Comparison of ENCODE assay signal across 10 mouse cellular contexts in genomic region chr15:12246360-12247158, GRCm38 (mm10). TPM values are rescaled to one million over a fixed set of nuclear protein-coding genes. Genes with fewer than 3 reads are reported as not detected.
A peak's percentile ranks its signal among the peaks of the same experiment; 100 is the strongest.
DNase-seq lines count a peak whose midpoint lies in the region; ATAC-seq and TF ChIP-seq lines count a peak whose summit lies in the region.
"Had no signal": no experiment of that assay in that cellular context is flagged by ENCODE, and none has a peak within 500 bp of the region (broad histone marks: within the 10 kb centered on the region; RNA-seq: fewer than 3 reads in every experiment).

No protein-coding gene starts in this region.

- peak; percentile 86 for DNase-seq in CH12.LX (ENCODE audit: extremely low read depth)
- no peak for DNase-seq in liver, embryonic 14.5 days (ENCODE audit: low read depth in 3 of 3, low spot score in 3 of 3)
- no peak for DNase-seq in thymus, postnatal 25 days
- no peak for DNase-seq in right cerebral cortex, postnatal 14 days
- DNase-seq in thymus, postnatal 4 days, result no peak
- DNase-seq: B cell, adult 2 months; layer of hippocampus, postnatal 36 days had no signal

- no peak overlapping the region for H3K9ac ChIP-seq in forebrain, embryonic 12.5 days
- H3K9ac ChIP-seq in forebrain, embryonic 13.5 days, result no peak overlapping the region
- H3K9ac ChIP-seq in CH12.LX (ENCODE audit: insufficient read depth, low read depth), result no peak overlapping the region
- no peak overlapping the region for H3K9ac ChIP-seq in embryonic facial prominence, embryonic 12.5 days
- H3K9ac ChIP-seq in liver, embryonic 14.5 days (replicated peaks), result peak overlapping the region; percentile 40; the same call in 1 of the 2 replicates

- peaks cover 16% of the 10 kb centered on the region for H3K36me3 ChIP-seq in forebrain, embryonic 12.5 days (replicated peaks)
- H3K36me3 ChIP-seq in forebrain, embryonic 13.5 days (ENCODE audit: poor library complexity, severe bottlenecking), result peaks cover 29% of the 10 kb centered on the region
- H3K36me3 ChIP-seq in CH12.LX (replicated peaks in 1 of 2; ENCODE audit: control insufficient read depth in 1 of 2, insufficient read depth in 1 of 2, low read length in 1 of 2), result peaks cover 23 to 61% of the 10 kb centered on the region in 2 experiments
- H3K36me3 ChIP-seq in embryonic facial prominence, embryonic 12.5 days, result peaks cover 33% of the 10 kb centered on the region
- H3K36me3 ChIP-seq in liver, embryonic 14.5 days (replicated peaks; ENCODE audit: control insufficient read depth, insufficient read depth, low read depth), result peaks cover 5% of the 10 kb centered on the region; the same call in 1 of the 2 replicates

- H3K79me2 ChIP-seq in CH12.LX (replicated peaks; ENCODE audit: control insufficient read depth, extremely low read depth, insufficient read depth, poor library complexity, severe bottlenecking), result no peaks in the 10 kb centered on the region

- H3K4me2 ChIP-seq in forebrain, embryonic 12.5 days, result no peak overlapping the region
- no peak overlapping the region for H3K4me2 ChIP-seq in forebrain, embryonic 13.5 days
- no peak overlapping the region for H3K4me2 ChIP-seq in CH12.LX (ENCODE audit: insufficient read depth, low read depth, poor library complexity, severe bottlenecking)
- no peak overlapping the region for H3K4me2 ChIP-seq in embryonic facial prominence, embryonic 12.5 days (replicated peaks)
- peak overlapping the region; percentile 51 for H3K4me2 ChIP-seq in liver, embryonic 14.5 days (ENCODE audit: low read depth)

- in situ Hi-C loops in CH12.LX (cut with MboI; ENCODE audit: low pct_ligation_motif_present, low pct_unique_long_range_greater_than_20kb, low sequenced_read_pairs), result no loop called here

- 56% methylated on average over 11 of the region's 11 CpGs for WGBS in forebrain, embryonic 12.5 days
- 54% methylated on average over 11 of the region's 11 CpGs for WGBS in forebrain, embryonic 13.5 days
- WGBS in embryonic facial prominence, embryonic 12.5 days, result 69% methylated on average over 11 of the region's 11 CpGs
- WGBS in liver, embryonic 14.5 days (ENCODE audit: insufficient replicate concordance), result 51% methylated on average over 11 of the region's 11 CpGs

- dilution Hi-C loops in CH12.LX (cut with MboI; ENCODE audit: extremely low pct_ligation_motif_present, extremely low pct_unique_long_range_greater_than_20kb, low sequenced_read_pairs), result no loop called here

- no peak for TF ChIP-seq RAD21 in CH12.LX (IDR thresholded peaks at IDR 0.05; ENCODE audit: low read depth, low read length)

- H3K27ac ChIP-seq in forebrain, embryonic 12.5 days, result no peak overlapping the region; the same call in 1 of the 2 replicates
- no peak overlapping the region for H3K27ac ChIP-seq in forebrain, embryonic 13.5 days
- no peak overlapping the region for H3K27ac ChIP-seq in CH12.LX (ENCODE audit: insufficient read depth, low read depth)
- no peak overlapping the region for H3K27ac ChIP-seq in embryonic facial prominence, embryonic 12.5 days
- peak overlapping the region; percentile 68 for H3K27ac ChIP-seq in liver, embryonic 14.5 days

- H3K9me3 ChIP-seq in forebrain, embryonic 12.5 days, result no peaks in the 10 kb centered on the region
- H3K9me3 ChIP-seq in forebrain, embryonic 13.5 days (replicated peaks), result no peaks in the 10 kb centered on the region
- no peaks in the 10 kb centered on the region for H3K9me3 ChIP-seq in CH12.LX (replicated peaks; ENCODE audit: low read length)
- H3K9me3 ChIP-seq in embryonic facial prominence, embryonic 12.5 days, result no peaks in the 10 kb centered on the region
- no peaks in the 10 kb centered on the region for H3K9me3 ChIP-seq in liver, embryonic 14.5 days (ENCODE audit: control insufficient read depth, low read length)

- peaks cover 14% of the 10 kb centered on the region for H3K4me1 ChIP-seq in forebrain, embryonic 12.5 days
- H3K4me1 ChIP-seq in forebrain, embryonic 13.5 days, result no peaks in the 10 kb centered on the region
- peaks cover 4 to 64% of the 10 kb centered on the region in 2 experiments; a peak in 2 of 4 replicates for H3K4me1 ChIP-seq in CH12.LX (ENCODE audit: control insufficient read depth in 1 of 2, insufficient read depth in 2 of 2)
- H3K4me1 ChIP-seq in embryonic facial prominence, embryonic 12.5 days, result no peaks in the 10 kb centered on the region
- H3K4me1 ChIP-seq in liver, embryonic 14.5 days (replicated peaks; ENCODE audit: control insufficient read depth in 2 of 2, insufficient read depth in 2 of 2, low read length in 1 of 2), result peaks cover 20 to 26% of the 10 kb centered on the region in 2 experiments

- TF ChIP-seq POLR2A in CH12.LX (IDR thresholded peaks at IDR 0.05; ENCODE audit: low read depth, low read length), result no peak

- no peak overlapping the region for H3K4me3 ChIP-seq in forebrain, embryonic 12.5 days (replicated peaks)
- no peak overlapping the region for H3K4me3 ChIP-seq in forebrain, embryonic 13.5 days
- no peak overlapping the region for H3K4me3 ChIP-seq in CH12.LX (replicated peaks in 1 of 3; ENCODE audit: low read depth in 2 of 3, low read length in 2 of 3, poor library complexity in 1 of 3)
- no peak overlapping the region for H3K4me3 ChIP-seq in embryonic facial prominence, embryonic 12.5 days
- H3K4me3 ChIP-seq in liver, embryonic 14.5 days (ENCODE audit: insufficient read depth in 1 of 2, low read depth in 2 of 2, low read length in 2 of 2), result no peak overlapping the region

- TF ChIP-seq EP300 in CH12.LX (IDR thresholded peaks at IDR 0.05; ENCODE audit: low read length), result no peak; the same call in 1 of the 2 replicates
- no peak; the same call in 1 of the 2 replicates for TF ChIP-seq EP300 in liver, embryonic 14.5 days (IDR thresholded peaks at IDR 0.05; ENCODE audit: low read depth)

- no peaks in the 10 kb centered on the region for H3K27me3 ChIP-seq in forebrain, embryonic 12.5 days
- H3K27me3 ChIP-seq in forebrain, embryonic 13.5 days, result no peaks in the 10 kb centered on the region
- H3K27me3 ChIP-seq in CH12.LX (replicated peaks), result no peaks in the 10 kb centered on the region
- no peaks in the 10 kb centered on the region for H3K27me3 ChIP-seq in embryonic facial prominence, embryonic 12.5 days
- H3K27me3 ChIP-seq in liver, embryonic 14.5 days (ENCODE audit: control insufficient read depth, insufficient read depth, low read length), result no peaks in the 10 kb centered on the region

- no peak for TF ChIP-seq CTCF in CH12.LX (conservative IDR thresholded peaks at IDR 0.05 in 1 of 2, IDR thresholded peaks at IDR 0.05 in 1 of 2; ENCODE audit: low read depth in 2 of 2, low read length in 2 of 2)
- no peak for TF ChIP-seq CTCF in liver, embryonic 14.5 days (IDR thresholded peaks at IDR 0.05; ENCODE audit: low read depth)

- ATAC-seq in forebrain, embryonic 12.5 days (ENCODE audit: low FRiP score), result 0 out of 2 replicates have a peak, but pooled peaks have one; percentile 44
- ATAC-seq in forebrain, embryonic 13.5 days, result no peak
- peak; percentile 75; the same call in 1 of the 2 replicates for ATAC-seq in embryonic facial prominence, embryonic 12.5 days (ENCODE audit: insufficient number of reproducible peaks, insufficient read depth, low FRiP score, low TSS enrichment)
- peak; percentile 75 for ATAC-seq in liver, embryonic 14.5 days (ENCODE audit: insufficient read depth)

TF ChIP-seq in CH12.LX, 34 proteins besides CTCF, POLR2A, EP300 and RAD21:
- TF ChIP-seq USF1 (IDR thresholded peaks at IDR 0.05; ENCODE audit: low read depth, low read length) (no peak), MXI1 (IDR thresholded peaks at IDR 0.05; ENCODE audit: low read depth, low read length) (no peak), SMC3 (IDR thresholded peaks at IDR 0.05; ENCODE audit: low read depth, low read length) (no peak), MAX (IDR thresholded peaks at IDR 0.05; ENCODE audit: low read length) (no peak), ZC3H11A (IDR thresholded peaks at IDR 0.05; ENCODE audit: low read depth, low read length) (no peak), IRF4 (IDR thresholded peaks at IDR 0.05; ENCODE audit: low read depth, low read length) (no peak), ETS1 (conservative IDR thresholded peaks at IDR 0.05; ENCODE audit: low read depth, low read length) (no peak), CHD1 (IDR thresholded peaks at IDR 0.05; ENCODE audit: low read depth, low read length) (no peak), MEF2A (IDR thresholded peaks at IDR 0.05; ENCODE audit: borderline replicate concordance, low read depth, low read length) (no peak), JUND (conservative IDR thresholded peaks at IDR 0.05; ENCODE audit: low read depth, low read length) (no peak), NRF1 (IDR thresholded peaks at IDR 0.05; ENCODE audit: low read depth, low read length) (no peak), MAZ (IDR thresholded peaks at IDR 0.05; ENCODE audit: low read depth, low read length) (no peak), GABPA (IDR thresholded peaks at IDR 0.05; ENCODE audit: insufficient replicate concordance, low read depth, low read length) (no peak), ZNF384 (IDR thresholded peaks at IDR 0.05; ENCODE audit: low read depth, low read length) (no peak), HCFC1 (IDR thresholded peaks at IDR 0.05; ENCODE audit: low read depth, low read length) (no peak), E2F4 (IDR thresholded peaks at IDR 0.05; ENCODE audit: insufficient replicate concordance, low read depth, low read length) (no peak), PAX5 (IDR thresholded peaks at IDR 0.05; ENCODE audit: low read length) (no peak), ELF1 (IDR thresholded peaks at IDR 0.05; ENCODE audit: low read depth, low read length) (no peak)

RNA-seq across cellular contexts. Expression of gene Mtmr12, which starts 41.7 kb away (rescaled TPM):
- 15.7 and 16.3 TPM in 2 replicates for polyA plus RNA-seq in forebrain, embryonic 12.5 days (2016; fragmentation: Nextera tagmentation; extraction: Ambion mirVana)
- polyA plus RNA-seq in forebrain, embryonic 13.5 days (2015; fragmentation: Nextera tagmentation; extraction: Ambion mirVana), result 10.3 and 11.3 TPM in 2 replicates
- total RNA-seq in CH12.LX (2012; rRNA removed) (8.2 and 8.6 TPM in 2 replicates), CH12.LX (2014; rRNA removed) (11.0 and 12.3 TPM in 2 replicates)
- 15.3 and 16.3 TPM in 2 replicates for polyA plus RNA-seq in CH12.LX (2012; ENCODE audit: insufficient read length, low read depth)
- 19.4 and 20.1 TPM in 2 replicates for polyA plus RNA-seq in embryonic facial prominence, embryonic 12.5 days (2016; fragmentation: Nextera tagmentation; extraction: Ambion mirVana)
- 6.4 and 6.5 TPM in 2 replicates for polyA plus RNA-seq in liver, embryonic 14.5 days (2012; rRNA removed)
- polyA plus RNA-seq in liver, embryonic 14.5 days (2014; fragmentation: Nextera tagmentation; extraction: Ambion mirVana), result 6.8 and 7.2 TPM in 2 replicates
